Mouse (Mus musculus) lung, postnatal 10 days (tissue): ENCODE results near the gene Tns3.
A peak's percentile ranks its signal among the peaks of the same experiment; 100 is the strongest.

Experiments used
- DNase-seq: peaks from one replicate; pipeline ENCODE4 v3.0.0; 2021

Tns3 gene

GRCm38 (mm10) chr11:8513359-8514253 is 150.7 kb downstream of the Tns3 start:
- peak; percentile 76 for DNase-seq

- no peak for DNase-seq
These were observed 154.0 kb downstream of the Tns3 start for GRCm38 (mm10) chr11:8510294-8510693.

GRCm38 (mm10) chr11:8509614-8510013 is 154.7 kb downstream of the Tns3 start:
- DNase-seq, result no peak

GRCm38 (mm10) chr11:8503735-8504134 is 160.6 kb downstream of the Tns3 start:
- peak; percentile 81 for DNase-seq

GRCm38 (mm10) chr11:8500855-8501254 is 163.5 kb downstream of the Tns3 start:
- DNase-seq, result peak; percentile 64

GRCm38 (mm10) chr11:8497136-8497535 is 167.2 kb downstream of the Tns3 start:
- DNase-seq, result peak; percentile 48

- peak; percentile 83 for DNase-seq
These were observed 167.6 kb downstream of the Tns3 start for GRCm38 (mm10) chr11:8496686-8497085.

- DNase-seq, result no peak
These were observed 168.5 kb downstream of the Tns3 start for GRCm38 (mm10) chr11:8495801-8496200.

- no peak for DNase-seq
These were observed 169.3 kb downstream of the Tns3 start for GRCm38 (mm10) chr11:8495036-8495435.

GRCm38 (mm10) chr11:8493931-8494490 is 170.3 kb downstream of the Tns3 start:
- DNase-seq, result no peak

GRCm38 (mm10) chr11:8492332-8492731 is 172.0 kb downstream of the Tns3 start:
- no peak for DNase-seq

GRCm38 (mm10) chr11:8488248-8488647 is 176.1 kb downstream of the Tns3 start:
- no peak for DNase-seq

- DNase-seq, result no peak
These were observed 177.8 kb downstream of the Tns3 start for GRCm38 (mm10) chr11:8486552-8486951.

GRCm38 (mm10) chr11:8484538-8484937 is 179.8 kb downstream of the Tns3 start:
- no peak for DNase-seq

- peak; percentile 38 for DNase-seq
These were observed 181.6 kb downstream of the Tns3 start for GRCm38 (mm10) chr11:8482721-8483120.

GRCm38 (mm10) chr11:8481962-8482361 is 182.4 kb downstream of the Tns3 start:
- peak; percentile 32 for DNase-seq

- no peak for DNase-seq
These were observed 182.8 kb downstream of the Tns3 start for GRCm38 (mm10) chr11:8481529-8481928.

GRCm38 (mm10) chr11:8479858-8480257 is 184.5 kb downstream of the Tns3 start:
- DNase-seq, result no peak

- DNase-seq, result no peak
These were observed 185.0 kb downstream of the Tns3 start for GRCm38 (mm10) chr11:8479313-8479712.

- peak; percentile 50 for DNase-seq
These were observed 190.7 kb downstream of the Tns3 start for GRCm38 (mm10) chr11:8473616-8474015.

- DNase-seq, result peak; percentile 50
These were observed 191.9 kb downstream of the Tns3 start for GRCm38 (mm10) chr11:8472439-8472838.

- DNase-seq, result no peak
These were observed 192.8 kb downstream of the Tns3 start for GRCm38 (mm10) chr11:8471535-8471934.

- DNase-seq, result peak; percentile 68
These were observed 194.8 kb downstream of the Tns3 start for GRCm38 (mm10) chr11:8469537-8469936.
